Mouse (Mus musculus) kidney, embryonic 16.5 days (tissue): ENCODE results near the gene Fam160a2. TPM values are rescaled to one million over a fixed set of nuclear protein-coding genes. Genes with fewer than 3 reads are reported as not detected.
"Not testable (repeated sequence)": the region's sequence is repeated elsewhere in the genome, so short reads cannot be mapped to it uniquely, and the experiment has no call there.

Source experiments
- ATAC-seq: fragments of 200-750 bp; cut with Nextera tagmentation; 2 replicates; pipeline ENCODE4 v1.8.0; 2017; ENCODE audit warnings: moderate TSS enrichment; ENCODE audit not compliant: low FRiP score, low TSS enrichment
- H3K27ac ChIP-seq: fragments of 300-500 bp; sonication (generic); 2 replicates; pipeline ENCODE4 v1.5.1; 2014; ENCODE audit warnings: low read length
- H3K27me3 ChIP-seq: fragments of 300-500 bp; sonication (generic); 2 replicates; pipeline ENCODE4 v1.6.1; 2014; ENCODE audit warnings: low read length, control low read depth, mixed read lengths; ENCODE audit not compliant: insufficient read depth
- H3K36me3 ChIP-seq: fragments of 300-500 bp; sonication (generic); 2 replicates; pipeline ENCODE4 v1.6.1; 2014; ENCODE audit warnings: low read length, control low read depth, mixed read lengths; ENCODE audit not compliant: insufficient read depth
- H3K4me1 ChIP-seq: fragments of 300-500 bp; sonication (generic); 2 replicates; pipeline ENCODE4 v1.6.1; 2014; ENCODE audit warnings: low read length, control low read depth, mixed read lengths; ENCODE audit not compliant: insufficient read depth
- H3K4me2 ChIP-seq: fragments of 300-500 bp; sonication (generic); replicated peaks from 2 replicates; pipeline ENCODE4 v1.6.1; 2014; ENCODE audit warnings: low read depth, low read length
- H3K4me3 ChIP-seq: fragments of 300-500 bp; sonication (generic); 2 replicates; pipeline ENCODE4 v1.5.1; 2014; ENCODE audit warnings: mild to moderate bottlenecking, low read length
- H3K9ac ChIP-seq: fragments of 300-500 bp; sonication (generic); replicated peaks from 2 replicates; pipeline ENCODE4 v1.6.1; 2014; ENCODE audit warnings: low read length
- H3K9me3 ChIP-seq: fragments of 300-500 bp; sonication (generic); 2 replicates; pipeline ENCODE4 v1.6.1; 2016; ENCODE audit warnings: low read length, control low read depth
- WGBS: fragments of 180-500 bp; shearing (Covaris S2); extraction: QIAGEN DNeasy Blood & Tissue Kit; methylation state at CpG from one replicate; pipeline ENCODE4 v1.1.7; 2014; 5-methylcytosine and 5-hydroxymethylcytosine counted together
- polyA plus RNA-seq: library from polyadenylated mRNA; unstranded; fragments of >200 nt; fragmentation: Nextera tagmentation; extraction: Ambion mirVana; gene quantifications from 2 replicates; pipeline ENCODE4 v1.2.1, GENCODE M21; 2015

The Fam160a2 gene
- polyA plus RNA-seq, 1 experiment from 2014 or later = 47.2 TPM

DNA sequence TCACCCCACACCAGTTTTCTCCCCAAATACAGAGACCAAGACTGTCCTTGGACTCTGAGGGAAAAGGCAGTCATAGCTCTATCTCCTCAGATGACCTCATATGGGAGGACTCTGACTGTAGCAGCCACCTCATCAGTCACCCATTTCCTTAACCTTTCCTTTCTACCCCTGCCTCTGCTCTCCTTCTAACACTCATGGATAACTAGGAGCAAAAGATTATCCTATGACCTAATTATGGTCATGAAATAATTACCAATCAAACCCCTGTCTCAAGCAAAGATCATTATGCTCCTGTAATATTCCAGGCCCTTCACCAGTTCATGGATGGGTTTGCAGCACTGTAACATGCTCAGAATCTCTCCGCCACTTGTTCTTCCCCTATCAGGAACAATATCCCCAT lies 31.9 kb downstream of the Fam160a2 start, which contains the start of gene Olfr692:
Olfr692 (plus strand) TSS at position 301 of the 400 bp plus-strand sequence.
- Histone ChIP-seq H3K4me1 (no peaks in the 10 kb centered on the region), H3K27ac (no peak within 1 kb of the TSS), H3K4me2 (no peak within 1 kb of the TSS), H3K4me3 (no peak within 1 kb of the TSS), H3K9me3 (no peaks in the 10 kb centered on the region), H3K9ac (no peak within 1 kb of the TSS), H3K36me3 (no peaks in the 10 kb centered on the region), H3K27me3 (no peaks in the 10 kb centered on the region)
- no peak for ATAC-seq
- WGBS = 96% methylated on average over 1 of the region's 1 CpGs

DNA sequence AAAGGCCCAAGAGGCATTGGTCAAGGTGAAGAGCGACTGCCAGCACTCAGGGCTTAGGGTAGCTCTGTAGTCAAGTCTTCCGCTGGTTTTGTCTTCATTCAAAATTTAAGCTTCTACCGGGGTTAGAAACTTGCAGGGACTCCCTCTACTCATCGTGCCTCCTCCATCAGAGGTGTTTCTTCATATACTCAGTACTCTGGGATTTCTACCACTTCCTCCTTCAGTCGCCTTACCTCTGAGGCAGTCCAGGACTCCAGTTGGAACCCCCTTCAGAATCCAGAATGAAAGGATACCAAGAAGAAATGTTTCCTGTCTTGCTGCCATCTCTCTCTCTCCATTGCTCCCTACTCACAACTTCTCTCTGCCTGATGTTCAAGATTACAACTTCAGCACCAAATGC lies 32.6 kb downstream of the Fam160a2 start:
- Histone ChIP-seq H3K4me3 (no peak overlapping the region), H3K4me2 (no peak overlapping the region), H3K27ac (no peak overlapping the region), H3K36me3 (no peaks in the 10 kb centered on the region), H3K4me1 (no peaks in the 10 kb centered on the region), H3K27me3 (no peaks in the 10 kb centered on the region), H3K9ac (no peak overlapping the region), H3K9me3 (no peaks in the 10 kb centered on the region)
- no peak for ATAC-seq
- 84% methylated on average over 5 of the region's 5 CpGs for WGBS

DNA sequence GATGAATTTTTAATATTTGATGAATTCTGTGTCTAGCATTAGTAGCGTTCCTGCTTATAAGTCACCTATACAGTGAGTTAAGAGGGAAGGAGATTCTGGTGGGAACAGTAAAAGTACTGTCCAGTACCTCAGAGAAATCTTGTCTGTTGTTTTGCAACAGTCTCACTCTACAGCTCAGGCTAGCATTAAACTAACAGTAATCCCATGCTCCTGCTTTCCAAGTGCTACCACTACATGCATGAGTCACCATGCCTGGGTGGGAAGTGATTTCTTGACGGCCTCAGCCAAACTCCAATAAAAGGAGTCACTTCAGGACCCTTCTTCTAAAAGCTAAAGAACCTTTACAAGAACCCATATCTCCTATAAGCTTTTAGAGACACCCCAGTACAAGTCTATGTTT lies 38.1 kb downstream of the Fam160a2 start:
- no peaks in the 10 kb centered on the region for H3K27me3 ChIP-seq
- no peak overlapping the region for H3K4me2 ChIP-seq
- no peak overlapping the region for H3K4me3 ChIP-seq
- no peaks in the 10 kb centered on the region for H3K36me3 ChIP-seq
- H3K27ac ChIP-seq = no peak overlapping the region
- no peaks in the 10 kb centered on the region for H3K9me3 ChIP-seq
- WGBS = 74% methylated on average over 2 of the region's 2 CpGs
- ATAC-seq = no peak
- H3K9ac ChIP-seq = no peak overlapping the region
- no peaks in the 10 kb centered on the region for H3K4me1 ChIP-seq

DNA sequence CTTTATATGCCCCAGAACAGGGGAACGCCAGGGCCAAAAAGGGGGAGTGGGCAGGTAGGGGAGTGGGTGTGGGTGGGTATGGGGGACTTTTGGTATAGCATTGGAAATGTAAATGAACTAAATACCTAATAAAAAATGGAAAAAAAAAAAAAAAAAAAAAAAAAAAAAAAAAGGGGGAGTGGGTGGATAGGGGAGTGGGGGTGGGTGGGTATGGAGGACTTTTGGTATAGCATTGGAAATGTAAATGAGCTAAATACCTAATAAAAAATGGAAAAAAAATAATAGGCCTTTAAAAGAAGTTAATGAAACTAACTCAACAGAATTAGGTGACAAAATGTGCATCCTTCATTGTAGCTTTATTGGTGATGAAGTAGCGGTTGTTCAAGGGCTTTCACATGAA lies 43.4 kb downstream of the Fam160a2 start:
- H3K27me3 ChIP-seq, H3K4me3 ChIP-seq, ATAC-seq, H3K27ac ChIP-seq, H3K9ac ChIP-seq, H3K36me3 ChIP-seq, H3K4me2 ChIP-seq, H3K4me1 ChIP-seq, H3K9me3 ChIP-seq: not testable (repeated sequence)
- WGBS = 96% methylated on average over 1 of the region's 2 CpGs

DNA sequence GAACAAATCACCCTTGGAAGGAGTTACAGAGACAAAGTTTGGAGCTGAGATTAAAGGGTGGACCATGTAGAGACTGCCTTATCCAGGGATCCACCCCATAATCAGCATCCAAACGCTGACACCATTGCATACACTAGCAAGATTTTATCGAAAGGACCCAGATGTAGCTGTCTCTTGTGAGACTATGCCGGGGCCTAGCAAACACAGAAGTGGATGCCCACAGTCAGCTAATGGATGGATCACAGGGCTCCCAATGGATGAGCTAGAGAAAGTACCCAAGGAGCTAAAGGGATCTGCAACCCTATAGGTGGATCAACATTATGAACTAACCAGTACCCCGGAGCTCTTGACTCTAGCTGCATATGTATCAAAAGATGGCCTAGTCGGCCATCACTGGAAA lies 43.8 kb downstream of the Fam160a2 start:
- not testable (repeated sequence) for H3K9ac ChIP-seq, H3K4me1 ChIP-seq, H3K4me2 ChIP-seq, ATAC-seq, H3K27ac ChIP-seq, H3K27me3 ChIP-seq, H3K4me3 ChIP-seq, H3K9me3 ChIP-seq, H3K36me3 ChIP-seq
- no CpG with 5 or more reads among the region's 5 CpGs for whole genome bisulfite sequencing

DNA sequence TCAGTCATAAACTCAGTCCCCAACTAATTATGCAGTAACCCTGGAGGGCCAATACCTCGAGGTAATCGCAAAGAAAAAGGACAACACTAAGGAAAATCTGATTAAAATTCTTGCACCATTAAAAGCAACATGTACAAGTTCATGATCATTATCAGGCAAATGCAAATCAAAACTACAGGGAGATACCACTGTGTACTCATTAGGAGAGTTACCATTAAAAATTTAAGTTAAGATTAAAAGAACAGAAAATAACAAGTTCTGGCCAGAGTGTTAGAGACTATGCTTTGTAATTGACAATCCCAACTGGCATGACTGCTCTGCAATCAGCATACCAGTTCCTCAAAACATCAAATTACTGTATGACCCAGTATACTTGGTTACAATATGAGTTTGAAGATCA lies 57.1 kb downstream of the Fam160a2 start:
- no peaks in the 10 kb centered on the region for H3K36me3 ChIP-seq
- H3K4me2 ChIP-seq = no peak overlapping the region
- H3K4me3 ChIP-seq = no peak overlapping the region
- H3K27me3 ChIP-seq = no peaks in the 10 kb centered on the region
- 68% methylated on average over 2 of the region's 2 CpGs for WGBS
- H3K4me1 ChIP-seq = no peaks in the 10 kb centered on the region
- no peak overlapping the region for H3K27ac ChIP-seq
- H3K9me3 ChIP-seq = no peaks in the 10 kb centered on the region
- no peak for ATAC-seq
- H3K9ac ChIP-seq = no peak overlapping the region

DNA sequence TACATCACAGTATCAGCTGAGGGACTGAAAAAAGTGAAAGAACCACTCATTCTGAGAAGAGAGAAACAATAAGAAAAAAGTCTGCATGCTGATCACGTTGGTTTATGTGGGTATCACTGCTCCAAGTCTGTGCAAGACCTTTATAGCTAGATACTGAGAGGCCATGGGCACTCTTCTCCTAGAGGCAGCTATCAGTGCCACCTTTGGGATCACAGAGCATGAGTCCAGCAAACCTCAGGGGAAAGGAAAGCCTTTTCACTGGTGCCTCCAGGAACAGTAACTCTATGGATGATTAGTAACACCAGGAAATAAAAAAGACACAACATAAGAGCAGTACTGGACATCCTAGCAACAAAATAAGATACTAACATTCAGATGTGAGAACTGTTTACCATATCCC lies 57.7 kb downstream of the Fam160a2 start, which contains the start of gene Olfr691:
Olfr691 (minus strand) TSS at position 101 of the 400 bp plus-strand sequence.
- WGBS = 55% methylated on average over 1 of the region's 1 CpGs
- ATAC-seq = no peak
- no peaks in the 10 kb centered on the region for H3K9me3 ChIP-seq
- no peak within 1 kb of the TSS for H3K4me2 ChIP-seq
- no peak within 1 kb of the TSS for H3K27ac ChIP-seq
- H3K27me3 ChIP-seq = no peaks in the 10 kb centered on the region
- H3K9ac ChIP-seq = no peak within 1 kb of the TSS
- H3K4me1 ChIP-seq = no peaks in the 10 kb centered on the region
- no peak within 1 kb of the TSS for H3K4me3 ChIP-seq
- H3K36me3 ChIP-seq = no peaks in the 10 kb centered on the region

DNA sequence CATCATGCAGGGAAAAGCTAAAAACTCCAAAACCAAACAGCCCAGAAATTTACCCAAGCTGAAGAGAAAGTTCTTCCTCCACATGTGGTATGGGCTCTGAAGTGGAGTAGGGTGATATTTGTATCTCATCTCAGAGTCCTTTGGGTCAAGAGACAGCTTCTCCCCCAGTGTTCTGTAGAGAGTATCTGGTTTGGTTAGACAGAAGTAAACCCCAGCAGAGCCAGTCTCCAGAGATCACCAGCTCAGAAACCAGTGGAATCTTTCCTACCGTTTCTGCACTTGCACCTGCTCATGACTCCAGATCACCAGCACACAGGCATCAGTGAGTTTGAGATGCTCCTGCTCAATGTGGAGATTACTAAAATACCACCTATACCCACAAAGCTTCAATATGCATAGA lies 65.8 kb downstream of the Fam160a2 start, which contains the start of gene Olfr690:
Olfr690 (minus strand) TSS at position 101 of the 400 bp plus-strand sequence.
- Histone ChIP-seq H3K36me3 (no peaks in the 10 kb centered on the region), H3K27ac (no peak within 1 kb of the TSS), H3K9me3 (no peaks in the 10 kb centered on the region), H3K4me1 (no peaks in the 10 kb centered on the region), H3K9ac (no peak within 1 kb of the TSS), H3K27me3 (no peaks in the 10 kb centered on the region), H3K4me3 (no peak within 1 kb of the TSS), H3K4me2 (no peak within 1 kb of the TSS)
- ATAC-seq = no peak
- 84% methylated on average over 1 of the region's 1 CpGs for WGBS

DNA sequence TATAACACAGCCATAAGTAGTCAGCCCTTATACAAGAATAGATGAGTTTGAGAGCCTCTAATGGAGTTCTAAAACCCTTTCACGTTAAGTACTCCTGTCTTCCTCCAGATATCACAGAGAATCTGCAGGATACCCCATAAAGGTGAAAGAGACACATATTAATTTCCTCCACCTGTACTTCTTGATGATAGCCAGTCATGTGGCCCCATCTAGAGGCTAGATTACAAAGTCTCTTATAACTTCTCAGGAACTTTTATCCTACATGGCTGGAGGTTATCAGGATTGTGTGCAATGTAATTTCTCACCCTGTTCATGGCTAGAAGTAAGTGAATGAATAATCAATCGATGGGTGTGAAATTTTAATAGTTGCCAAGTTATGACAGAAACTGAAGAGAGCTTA lies 74.6 kb downstream of the Fam160a2 start:
- H3K9ac ChIP-seq = no peak overlapping the region
- H3K4me3 ChIP-seq = no peak overlapping the region
- no peak overlapping the region for H3K4me2 ChIP-seq
- ATAC-seq = no peak
- H3K27ac ChIP-seq = no peak overlapping the region
- no peaks in the 10 kb centered on the region for H3K36me3 ChIP-seq
- H3K4me1 ChIP-seq = no peaks in the 10 kb centered on the region
- no peaks in the 10 kb centered on the region for H3K27me3 ChIP-seq
- WGBS = 70% methylated on average over 2 of the region's 2 CpGs
- no peaks in the 10 kb centered on the region for H3K9me3 ChIP-seq
